Mouse (Mus musculus): ENCODE results near the gene Dph6. TPM values are rescaled to one million over a fixed set of nuclear protein-coding genes. Genes with fewer than 3 reads are reported as not detected.

Gene Dph6
- polyA plus RNA-seq, 2 experiments: 21.7 to 25.1 TPM

DNA sequence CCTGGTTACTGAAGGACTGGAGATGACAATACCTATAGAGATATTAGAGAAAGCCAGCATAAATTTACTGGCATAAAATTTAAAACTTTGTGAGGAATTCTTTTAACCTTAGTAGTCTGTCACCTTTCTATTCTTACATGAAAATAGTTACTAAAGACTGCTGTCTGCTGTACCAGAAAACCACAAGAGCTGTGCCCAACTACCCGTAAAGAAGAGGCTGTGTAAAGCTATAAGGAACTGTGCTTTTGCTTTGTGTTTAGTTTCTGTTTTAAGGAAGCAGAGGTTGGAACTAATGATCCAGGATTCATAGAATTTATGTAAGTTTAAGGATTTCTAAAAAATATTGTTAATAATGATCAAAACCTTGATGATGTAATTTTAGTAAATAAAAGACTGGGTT is 19.1 kb upstream of the Dph6 start:
- DNase-seq (ENCODE audit: low spot score) (no peak), ATAC-seq (ENCODE audit: low FRiP score, low read depth) (no peak)
- Histone ChIP-seq H3K4me1 (ENCODE audit: control insufficient read depth, insufficient read depth, low read length) (no peaks in the 10 kb centered on the region), H3K36me3 (ENCODE audit: control insufficient read depth, insufficient read depth, low read length) (no peaks in the 10 kb centered on the region), H3K27me3 (ENCODE audit: control insufficient read depth, insufficient read depth, low read length) (no peaks in the 10 kb centered on the region), H3K9ac (ENCODE audit: low read depth, low read length, severe bottlenecking) (no peak overlapping the region), H3K27ac (replicated peaks; ENCODE audit: low read depth, low read length) (no peak overlapping the region), H3K4me3 (replicated peaks; ENCODE audit: low read length) (no peak overlapping the region), H3K9me3 (ENCODE audit: control insufficient read depth, low read length) (no peaks in the 10 kb centered on the region), H3K4me2 (replicated peaks; ENCODE audit: low read depth, low read length, severe bottlenecking) (no peak overlapping the region)
- WGBS: 88% methylated on average over 1 of the region's 1 CpGs
- no peak for TF ChIP-seq POLR2A (IDR thresholded peaks at IDR 0.05; ENCODE audit: borderline replicate concordance, extremely low read depth, insufficient read depth, insufficient read length)

DNA sequence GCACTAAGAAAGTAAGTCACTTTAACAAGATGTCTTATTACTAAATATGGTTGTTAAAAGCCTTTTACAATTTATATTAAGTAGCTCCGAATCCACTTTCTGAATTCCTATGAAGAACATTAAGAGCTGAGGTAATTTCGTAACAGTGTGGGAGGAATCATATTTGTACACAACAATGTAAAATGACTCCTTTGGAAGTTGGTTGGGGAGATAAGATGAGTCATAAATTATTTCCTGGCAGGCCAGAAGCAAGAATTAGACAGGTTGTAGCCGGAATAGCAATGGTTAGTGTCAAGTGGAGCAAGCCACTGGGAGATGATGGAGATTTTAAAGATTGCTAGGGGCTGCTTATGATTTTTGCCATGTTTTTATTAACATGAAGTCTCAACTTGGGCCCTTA is 16.2 kb upstream of the Dph6 start:
- Histone ChIP-seq H3K4me1 (ENCODE audit: control insufficient read depth, insufficient read depth, low read length) (no peaks in the 10 kb centered on the region), H3K4me2 (replicated peaks; ENCODE audit: low read depth, low read length, severe bottlenecking) (no peak overlapping the region), H3K36me3 (ENCODE audit: control insufficient read depth, insufficient read depth, low read length) (no peaks in the 10 kb centered on the region), H3K9me3 (ENCODE audit: control insufficient read depth, low read length) (no peaks in the 10 kb centered on the region), H3K4me3 (replicated peaks; ENCODE audit: low read length) (no peak overlapping the region), H3K27ac (replicated peaks; ENCODE audit: low read depth, low read length) (no peak overlapping the region), H3K9ac (ENCODE audit: low read depth, low read length, severe bottlenecking) (no peak overlapping the region), H3K27me3 (ENCODE audit: control insufficient read depth, insufficient read depth, low read length) (no peaks in the 10 kb centered on the region)
- WGBS: 64% methylated on average over 3 of the region's 3 CpGs
- ATAC-seq (ENCODE audit: low FRiP score, low read depth): no peak
- no peak for DNase-seq (ENCODE audit: low spot score)
- TF ChIP-seq POLR2A (IDR thresholded peaks at IDR 0.05; ENCODE audit: borderline replicate concordance, extremely low read depth, insufficient read depth, insufficient read length): no peak

DNA sequence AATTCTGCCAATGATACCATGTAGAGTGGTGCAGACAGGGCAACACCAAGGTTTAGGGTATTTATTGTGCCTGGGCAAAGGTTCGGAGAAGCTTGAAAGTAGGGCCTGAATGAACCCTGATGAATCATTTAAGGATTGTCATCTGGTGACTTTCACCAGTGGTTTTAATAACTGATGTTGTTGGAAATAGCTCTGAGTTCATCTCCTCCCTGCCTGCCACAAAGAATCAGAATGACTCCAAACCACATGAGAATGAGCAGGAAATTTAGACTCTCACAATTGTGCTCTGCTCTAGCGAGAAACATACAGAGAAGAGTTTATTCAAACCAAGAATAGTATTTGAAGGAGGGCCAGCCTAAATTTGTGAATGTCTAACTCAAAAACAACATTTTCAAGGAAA is 4.2 kb upstream of the Dph6 start:
- no peaks in the 10 kb centered on the region for H3K27me3 ChIP-seq (ENCODE audit: control insufficient read depth, insufficient read depth, low read length)
- no peak for ATAC-seq (ENCODE audit: low FRiP score, low read depth)
- no peak overlapping the region for H3K9ac ChIP-seq (ENCODE audit: low read depth, low read length, severe bottlenecking)
- no peak overlapping the region for H3K27ac ChIP-seq (replicated peaks; ENCODE audit: low read depth, low read length)
- no peak for DNase-seq (ENCODE audit: low spot score)
- no peak for TF ChIP-seq POLR2A (IDR thresholded peaks at IDR 0.05; ENCODE audit: borderline replicate concordance, extremely low read depth, insufficient read depth, insufficient read length)
- no peaks in the 10 kb centered on the region for H3K36me3 ChIP-seq (ENCODE audit: control insufficient read depth, insufficient read depth, low read length)
- H3K4me2 ChIP-seq (replicated peaks; ENCODE audit: low read depth, low read length, severe bottlenecking): no peak overlapping the region
- no peaks in the 10 kb centered on the region for H3K9me3 ChIP-seq (ENCODE audit: control insufficient read depth, low read length)
- H3K4me3 ChIP-seq (replicated peaks; ENCODE audit: low read length): no peak overlapping the region
- H3K4me1 ChIP-seq (ENCODE audit: control insufficient read depth, insufficient read depth, low read length): no peaks in the 10 kb centered on the region
- 85% methylated on average over 2 of the region's 2 CpGs for WGBS

DNA sequence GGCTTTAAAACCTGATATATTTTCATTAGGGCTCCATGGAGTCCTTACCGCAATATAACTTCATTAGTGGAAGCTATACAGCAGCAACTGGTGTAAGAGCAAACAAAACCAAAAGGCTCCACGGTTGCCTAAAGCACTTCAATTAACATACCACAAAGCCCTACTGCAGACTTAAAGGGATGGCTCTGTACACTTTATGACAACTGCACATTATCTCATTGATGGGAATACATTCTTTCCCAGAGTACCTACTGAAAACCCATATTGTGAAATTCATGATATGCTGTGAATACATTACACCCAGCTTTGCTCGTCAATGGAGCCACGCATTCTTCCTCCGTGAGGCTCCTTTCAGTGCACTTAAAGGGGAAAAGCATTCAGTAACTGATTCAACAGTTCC is 8.5 kb downstream of the Dph6 start:
- Histone ChIP-seq H3K9ac (ENCODE audit: low read depth, low read length, severe bottlenecking) (no peak overlapping the region), H3K27me3 (ENCODE audit: control insufficient read depth, insufficient read depth, low read length) (no peaks in the 10 kb centered on the region), H3K27ac (replicated peaks; ENCODE audit: low read depth, low read length) (no peak overlapping the region), H3K9me3 (ENCODE audit: control insufficient read depth, low read length) (no peaks in the 10 kb centered on the region), H3K4me2 (replicated peaks; ENCODE audit: low read depth, low read length, severe bottlenecking) (no peak overlapping the region), H3K4me3 (replicated peaks; ENCODE audit: low read length) (no peak overlapping the region), H3K36me3 (ENCODE audit: control insufficient read depth, insufficient read depth, low read length) (0 out of 2 replicates have a peak, but pooled peaks cover 12% of the 10 kb centered on the region), H3K4me1 (ENCODE audit: control insufficient read depth, insufficient read depth, low read length) (no peaks in the 10 kb centered on the region)
- no peak for TF ChIP-seq POLR2A (IDR thresholded peaks at IDR 0.05; ENCODE audit: borderline replicate concordance, extremely low read depth, insufficient read depth, insufficient read length)
- DNase-seq (ENCODE audit: low spot score): no peak
- WGBS: 74% methylated on average over 5 of the region's 5 CpGs
- no peak for ATAC-seq (ENCODE audit: low FRiP score, low read depth)

DNA sequence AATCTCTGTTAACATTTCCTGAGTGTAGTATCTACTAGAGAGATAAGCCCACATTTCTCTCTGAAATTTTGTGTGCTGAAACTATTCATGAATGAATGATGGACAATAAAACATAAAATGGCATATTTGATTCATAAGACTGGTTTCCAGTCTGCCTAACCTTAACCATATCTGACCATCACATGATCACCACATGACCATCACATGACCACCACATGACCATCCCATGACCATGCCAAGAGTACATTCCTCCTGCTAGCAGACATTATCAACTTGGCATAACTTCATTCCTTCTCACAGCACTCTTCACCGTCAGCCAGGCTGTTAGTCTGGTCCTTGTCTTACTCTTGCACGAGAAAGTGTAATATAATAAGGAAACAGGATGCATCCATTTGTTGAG is 10.9 kb downstream of the Dph6 start:
- H3K4me1 ChIP-seq (ENCODE audit: control insufficient read depth, insufficient read depth, low read length): no peaks in the 10 kb centered on the region
- no peak overlapping the region for H3K4me3 ChIP-seq (replicated peaks; ENCODE audit: low read length)
- DNase-seq (ENCODE audit: low spot score) (no peak), ATAC-seq (ENCODE audit: low FRiP score, low read depth) (no peak)
- H3K9me3 ChIP-seq (ENCODE audit: control insufficient read depth, low read length): no peaks in the 10 kb centered on the region
- H3K27me3 ChIP-seq (ENCODE audit: control insufficient read depth, insufficient read depth, low read length): no peaks in the 10 kb centered on the region
- no peak overlapping the region for H3K27ac ChIP-seq (replicated peaks; ENCODE audit: low read depth, low read length)
- H3K9ac ChIP-seq (ENCODE audit: low read depth, low read length, severe bottlenecking): no peak overlapping the region
- H3K36me3 ChIP-seq (ENCODE audit: control insufficient read depth, insufficient read depth, low read length): 0 out of 2 replicates have a peak, but pooled peaks cover 12% of the 10 kb centered on the region
- WGBS: 88% methylated on average over 2 of the region's 2 CpGs
- H3K4me2 ChIP-seq (replicated peaks; ENCODE audit: low read depth, low read length, severe bottlenecking): no peak overlapping the region
- TF ChIP-seq POLR2A (IDR thresholded peaks at IDR 0.05; ENCODE audit: borderline replicate concordance, extremely low read depth, insufficient read depth, insufficient read length): no peak

DNA sequence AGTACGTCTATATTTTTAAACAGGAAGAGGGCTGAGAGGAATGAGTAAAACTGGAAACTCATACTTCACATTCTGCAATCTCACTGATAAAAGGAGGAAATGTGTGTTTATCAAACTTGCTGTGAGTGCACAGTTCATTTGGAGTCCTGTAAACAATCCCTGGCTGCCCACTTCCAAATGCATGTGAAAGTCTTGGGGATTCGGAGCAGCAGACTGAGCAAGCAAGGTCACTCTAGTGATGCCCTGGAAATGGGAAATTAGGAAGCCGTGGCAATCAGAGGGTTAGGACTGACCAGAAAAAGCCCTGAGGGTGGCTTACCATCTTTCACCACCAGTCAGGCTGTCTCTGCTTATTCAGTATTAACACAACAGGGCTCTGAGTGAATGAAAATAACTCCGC is 30.1 kb downstream of the Dph6 start:
- no peaks in the 10 kb centered on the region for H3K36me3 ChIP-seq (ENCODE audit: control insufficient read depth, insufficient read depth, low read length)
- no peak for TF ChIP-seq POLR2A (IDR thresholded peaks at IDR 0.05; ENCODE audit: borderline replicate concordance, extremely low read depth, insufficient read depth, insufficient read length)
- no peak overlapping the region for H3K27ac ChIP-seq (replicated peaks; ENCODE audit: low read depth, low read length)
- H3K4me1 ChIP-seq (ENCODE audit: control insufficient read depth, insufficient read depth, low read length): peaks cover 2% of the 10 kb centered on the region; the same call in 1 of the 2 replicates
- H3K4me2 ChIP-seq (replicated peaks; ENCODE audit: low read depth, low read length, severe bottlenecking): no peak overlapping the region
- ATAC-seq (ENCODE audit: low FRiP score, low read depth): no peak
- no peak for DNase-seq (ENCODE audit: low spot score)
- H3K4me3 ChIP-seq (replicated peaks; ENCODE audit: low read length): no peak overlapping the region
- H3K9ac ChIP-seq (ENCODE audit: low read depth, low read length, severe bottlenecking): no peak overlapping the region
- 46% methylated on average over 4 of the region's 4 CpGs for WGBS
- H3K27me3 ChIP-seq (ENCODE audit: control insufficient read depth, insufficient read depth, low read length): no peaks in the 10 kb centered on the region
- no peaks in the 10 kb centered on the region for H3K9me3 ChIP-seq (ENCODE audit: control insufficient read depth, low read length)
